Mouse (Mus musculus): ENCODE measurements around the gene Samd4.

Gene Samd4

GRCm38 (mm10) chr14:46882431-46883067, at the start of gene Samd4:
Gene Samd4 (plus strand): TSS chr14:46882854.
- peak; percentile 69 for DNase-seq

GRCm38 (mm10) chr14:46839326-46839725, 43.3 kb upstream of the Samd4 start:
- DNase-seq = no peak

DNA sequence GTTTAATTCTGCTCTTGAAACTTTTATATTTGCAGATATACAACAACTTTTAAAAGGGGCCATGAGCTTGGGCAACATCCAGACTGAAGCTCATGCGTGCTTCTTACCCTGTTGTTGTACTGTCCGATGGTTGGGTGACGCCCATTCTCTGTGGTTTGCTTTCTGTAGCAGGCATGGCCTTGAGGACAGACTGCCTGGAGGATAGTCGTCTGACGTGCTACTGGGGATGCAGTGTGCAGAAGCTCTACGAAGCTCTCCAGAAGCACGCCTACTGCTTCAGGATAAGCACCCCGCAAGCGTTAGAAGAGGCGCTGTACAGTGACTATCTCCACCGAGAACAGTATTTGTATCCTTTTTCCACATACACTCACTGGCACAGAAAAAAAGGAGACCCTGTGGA, 36.9 kb upstream of the Samd4 start:
- no peak for DNase-seq

- DNase-seq = no peak
Measured at GRCm38 (mm10) chr14:46848063-46848590, 34.5 kb upstream of the Samd4 start.

DNA sequence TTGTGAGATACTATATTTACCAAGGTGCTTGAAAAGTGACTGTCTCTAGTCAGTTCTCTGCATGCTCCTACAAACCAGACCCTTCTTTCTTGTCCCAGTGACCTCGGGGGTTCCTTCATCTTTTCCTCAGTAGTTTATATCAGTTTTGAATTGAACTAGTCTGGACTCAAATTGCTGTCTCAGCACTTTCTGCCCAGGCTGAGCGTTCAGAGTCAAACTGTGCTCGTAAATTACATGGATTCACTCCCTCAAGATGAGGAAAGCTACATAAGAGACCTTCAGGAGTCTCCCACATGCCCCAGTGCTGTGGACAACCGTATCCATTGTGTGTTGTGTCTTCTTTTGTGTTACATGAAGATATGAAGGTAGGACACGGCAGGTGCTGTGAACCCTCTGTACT, 33.9 kb upstream of the Samd4 start:
- DNase-seq = no peak

DNA sequence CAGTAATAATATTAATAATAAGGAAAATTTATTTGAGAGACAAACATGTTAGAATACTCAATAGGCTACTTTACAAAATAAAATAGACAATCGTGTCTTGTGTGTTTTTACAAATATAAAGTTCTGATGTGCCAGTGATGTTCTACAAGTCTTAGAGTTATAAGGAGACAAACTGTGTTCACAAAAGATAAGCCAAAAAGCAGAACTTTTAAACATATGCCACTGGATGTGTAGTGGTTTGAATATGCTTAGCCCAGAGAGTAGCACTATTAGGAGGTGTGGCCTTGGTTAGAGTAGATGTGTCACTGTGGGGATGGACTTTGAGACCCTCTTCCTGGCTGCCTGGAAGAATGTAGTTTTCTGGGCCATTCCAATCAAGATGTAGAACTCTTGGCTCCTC, 32.9 kb upstream of the Samd4 start:
- no peak for DNase-seq

- DNase-seq = no peak
Measured at GRCm38 (mm10) chr14:46853677-46854076, 29.0 kb upstream of the Samd4 start.

- no peak for DNase-seq
Measured at GRCm38 (mm10) chr14:46862922-46863321, 19.7 kb upstream of the Samd4 start.

- peak; percentile 46 for DNase-seq
Measured at GRCm38 (mm10) chr14:46880935-46881334, 1.7 kb upstream of the Samd4 start.

DNA sequence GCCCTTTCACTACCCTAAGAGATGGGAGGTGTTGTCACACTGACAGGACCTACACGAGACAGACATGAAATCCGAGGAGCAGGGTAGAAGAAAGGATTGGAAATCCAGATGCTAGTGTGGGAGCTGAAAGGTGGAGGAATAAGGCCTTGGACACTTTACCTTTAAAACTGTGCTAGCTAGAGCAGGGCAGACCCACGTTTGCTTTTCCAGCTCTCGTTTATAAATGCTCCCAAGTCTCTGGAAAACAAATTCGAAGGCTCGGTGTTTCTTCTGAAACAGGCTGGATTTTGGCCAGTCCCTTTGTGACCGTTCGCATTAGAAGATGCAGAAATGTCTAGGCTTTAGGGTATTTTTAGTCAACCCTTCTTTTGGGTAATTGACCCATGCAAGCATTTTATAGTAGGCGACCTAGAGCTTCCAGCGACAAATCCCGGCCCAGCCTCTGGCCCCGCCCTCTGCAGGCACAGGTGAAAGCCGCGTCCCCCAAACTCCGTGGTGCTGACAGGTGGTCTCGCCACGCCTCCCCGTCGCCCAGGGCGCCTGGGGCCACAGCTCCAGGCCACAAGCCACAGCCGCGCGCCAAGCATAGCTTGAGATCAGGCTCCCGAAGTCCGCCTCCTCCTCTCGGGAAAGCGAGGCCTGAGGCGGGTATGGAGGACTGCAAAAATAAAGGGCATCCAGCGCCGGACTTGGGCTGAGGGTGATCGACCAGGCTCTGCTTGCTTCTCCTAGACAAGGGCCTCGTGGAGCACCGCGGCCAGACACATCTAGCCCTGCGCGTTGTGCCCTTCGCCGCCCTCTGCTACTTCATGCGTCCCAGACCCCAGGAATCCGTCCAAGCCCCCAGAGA, 848 bp upstream of the Samd4 start:
- DNase-seq = no peak

DNA sequence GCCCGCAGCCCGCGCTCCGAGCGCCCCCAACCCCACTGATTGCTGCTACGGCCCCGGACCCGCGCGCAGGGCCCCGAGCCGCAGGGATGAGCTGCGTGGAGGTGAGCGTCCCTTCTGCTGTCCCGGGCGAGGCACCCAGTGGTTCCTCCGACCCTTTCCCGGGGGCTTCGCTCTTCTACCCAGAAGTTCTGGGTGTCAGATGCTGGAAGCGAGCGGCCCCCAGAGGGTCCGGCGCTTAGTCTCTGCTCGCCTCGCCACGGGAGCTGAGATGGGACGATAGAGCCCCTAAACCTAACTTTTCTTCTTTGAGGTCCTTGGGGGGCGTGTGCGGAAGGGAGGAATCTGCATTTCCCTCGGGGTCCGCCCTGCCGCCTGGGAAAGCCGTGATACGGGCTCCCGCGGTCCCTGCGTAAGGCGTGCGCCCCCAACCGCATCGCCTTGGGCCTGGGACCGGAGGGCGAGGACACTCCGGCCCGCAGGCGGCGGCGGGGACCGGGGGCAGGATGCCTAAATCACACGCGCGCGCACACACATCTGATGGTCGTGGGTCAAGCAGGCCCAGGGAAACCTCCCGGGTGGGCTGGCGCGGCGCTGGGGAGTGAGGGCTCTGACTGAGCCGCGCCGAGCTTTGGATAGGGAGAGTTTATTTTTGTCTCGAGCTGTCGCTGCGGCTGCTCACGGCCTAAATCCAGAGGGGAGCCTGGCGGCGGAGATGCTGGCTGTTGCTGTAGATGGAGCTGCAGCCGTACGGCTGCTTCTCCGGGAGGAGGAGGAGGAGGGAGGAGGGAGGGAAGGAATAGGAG, 615 bp downstream of the Samd4 start:
- peak; percentile 68 for DNase-seq

DNA sequence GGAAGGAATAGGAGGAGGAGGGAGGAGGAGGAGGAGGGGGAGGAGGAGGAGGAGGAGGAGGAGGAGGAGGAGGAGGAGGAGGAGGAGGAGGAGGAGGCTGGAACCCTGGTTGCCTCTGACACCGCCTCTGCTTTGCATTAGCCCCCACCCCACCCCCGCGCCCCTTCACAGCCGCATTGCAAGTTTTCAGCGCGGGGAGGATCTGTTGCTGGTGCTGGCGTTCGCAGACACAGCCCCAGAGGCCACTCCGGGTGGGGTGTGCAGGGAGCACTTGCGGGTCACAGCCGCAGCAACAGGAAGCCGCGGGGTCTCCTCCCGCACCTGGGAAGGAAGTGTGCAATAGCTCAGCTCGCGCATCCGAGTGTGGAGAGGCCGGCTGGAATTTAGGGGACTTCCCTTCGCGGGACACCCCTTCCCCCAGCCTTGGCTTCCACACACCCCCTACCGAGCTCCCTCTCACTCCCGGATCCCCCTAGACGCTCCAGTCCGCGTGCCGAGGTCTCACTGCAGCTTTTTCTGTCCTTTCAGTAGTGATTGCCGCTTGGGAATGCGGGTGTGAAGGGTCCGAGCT, 1.3 kb downstream of the Samd4 start:
- peak; percentile 53 for DNase-seq

DNA sequence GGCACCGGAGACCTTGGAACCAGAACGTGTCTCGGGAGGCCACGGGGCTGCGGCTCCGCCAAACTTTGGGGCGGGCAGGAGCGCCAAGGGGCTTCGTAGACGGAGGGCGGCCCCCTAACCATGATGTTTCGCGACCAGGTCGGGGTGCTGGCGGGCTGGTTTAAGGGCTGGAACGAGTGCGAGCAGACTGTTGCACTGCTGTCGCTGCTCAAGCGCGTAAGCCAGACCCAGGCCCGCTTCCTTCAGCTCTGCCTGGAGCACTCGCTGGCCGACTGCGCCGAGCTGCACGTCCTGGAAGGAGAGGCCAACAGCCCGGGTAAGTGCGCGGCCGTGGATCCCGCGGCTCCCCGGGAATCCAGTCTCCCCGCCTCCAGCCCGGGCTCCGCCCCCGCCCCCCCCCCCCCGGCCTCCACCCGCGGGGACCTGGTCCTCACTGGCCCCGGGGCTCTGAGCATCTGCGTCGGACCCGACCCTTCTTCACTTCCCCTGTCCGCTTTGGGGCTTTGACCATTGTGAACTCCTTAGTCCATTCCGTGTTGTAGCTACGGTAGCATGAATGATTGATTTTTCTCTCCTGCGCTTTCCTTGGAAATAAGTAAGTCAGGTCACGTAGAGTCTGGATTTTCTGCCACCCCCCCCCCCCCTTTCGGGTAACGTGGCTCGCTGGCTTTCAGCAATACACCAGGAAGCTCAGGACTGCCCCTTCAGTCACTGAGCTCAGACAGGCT, 2.2 kb downstream of the Samd4 start:
- peak; percentile 64 for DNase-seq

GRCm38 (mm10) chr14:46885429-46885755, 2.7 kb downstream of the Samd4 start:
- DNase-seq = no peak

GRCm38 (mm10) chr14:46885891-46886301, 3.2 kb downstream of the Samd4 start:
- peak; percentile 8 for DNase-seq

- DNase-seq = no peak
Measured at GRCm38 (mm10) chr14:46889096-46889495, 6.4 kb downstream of the Samd4 start.

GRCm38 (mm10) chr14:46893961-46894360, 11.3 kb downstream of the Samd4 start:
- DNase-seq = no peak

DNA sequence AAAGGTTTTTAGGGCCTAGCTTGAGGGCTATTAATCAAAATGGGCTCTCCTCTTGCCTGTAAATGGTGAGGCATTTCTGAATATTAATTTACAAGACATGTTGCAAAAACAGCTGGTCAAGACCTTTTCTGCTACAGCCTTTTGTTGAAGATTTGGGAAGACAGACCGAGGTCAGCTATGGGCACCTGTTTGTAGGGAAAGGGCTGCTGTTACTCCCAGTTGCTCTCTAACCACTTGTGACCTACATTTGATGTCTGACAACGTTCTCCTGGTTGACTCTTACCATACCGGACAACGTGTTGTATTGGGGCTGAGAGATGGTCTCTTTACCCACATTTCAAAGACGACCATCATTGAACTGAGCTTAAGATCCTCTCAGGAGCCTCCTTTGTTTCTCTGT, 15.3 kb downstream of the Samd4 start:
- DNase-seq = no peak

DNA sequence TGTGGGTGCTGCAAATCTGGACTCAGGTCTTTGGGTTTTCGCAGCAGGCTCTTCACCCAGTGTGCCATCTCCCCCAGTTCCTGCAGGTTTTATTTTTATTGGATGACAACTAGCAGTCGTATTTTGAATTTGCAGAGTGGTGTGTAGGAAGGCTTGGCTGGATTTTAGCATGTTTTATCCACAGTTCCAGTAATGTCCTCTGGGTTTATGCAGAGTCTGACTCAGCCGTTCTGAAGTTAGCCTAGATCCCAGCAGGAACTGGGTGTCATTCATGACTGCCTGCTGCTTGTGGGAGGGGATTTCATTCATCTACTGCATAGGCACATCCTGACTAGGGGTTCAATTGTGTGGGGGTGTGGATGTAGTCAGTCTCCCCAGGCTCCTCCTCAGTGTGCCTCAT, 16.0 kb downstream of the Samd4 start:
- DNase-seq = no peak

DNA sequence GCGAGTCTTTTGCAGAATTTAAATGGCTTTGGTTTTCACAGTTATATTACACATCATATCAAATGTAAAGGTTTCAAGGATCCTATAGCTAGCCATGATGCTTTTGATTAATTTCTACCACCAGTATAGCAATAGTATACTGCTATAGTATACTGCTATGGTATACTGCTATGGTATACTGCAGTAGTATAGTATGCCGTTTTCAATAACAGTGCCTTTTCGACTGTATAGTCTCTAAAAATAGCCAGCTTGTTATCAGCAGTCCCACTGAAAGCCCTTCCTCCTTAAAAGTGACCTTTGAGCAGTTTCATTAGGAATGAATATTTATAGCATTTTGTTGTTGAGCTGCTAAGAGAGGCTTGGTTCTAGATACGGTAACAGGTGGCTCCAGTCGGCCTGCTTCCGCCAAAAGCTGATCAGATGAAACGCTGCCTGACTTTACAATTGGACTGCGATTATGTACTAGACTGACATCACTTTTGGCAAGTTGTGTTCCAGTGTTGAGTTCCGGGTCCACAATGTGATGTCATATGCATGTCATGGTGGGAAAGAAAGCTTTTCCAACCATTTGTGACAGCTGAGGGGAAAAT, 19.9 kb downstream of the Samd4 start:
- DNase-seq = no peak

DNA sequence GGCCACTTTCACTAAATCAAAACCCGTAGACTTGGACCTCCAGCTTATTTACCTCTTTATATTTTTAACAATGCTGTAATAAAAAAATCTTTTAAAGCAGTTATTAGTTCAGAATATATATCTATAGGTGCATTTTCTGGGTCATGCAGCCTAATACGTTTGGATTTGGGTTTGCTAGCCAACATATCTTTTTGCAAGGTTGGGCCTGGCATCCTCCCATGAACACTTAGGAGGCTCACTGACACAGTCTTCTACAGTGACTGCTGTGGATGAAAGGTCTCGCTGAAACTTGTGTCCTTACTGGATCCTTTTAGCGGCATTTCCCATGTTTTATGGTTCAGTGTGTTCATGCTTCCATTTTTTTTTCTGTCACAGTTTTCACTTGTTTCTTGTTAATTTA, 21.6 kb downstream of the Samd4 start:
- no peak for DNase-seq

GRCm38 (mm10) chr14:46908858-46909257, 26.2 kb downstream of the Samd4 start:
- no peak for DNase-seq

Data from right cerebral cortex, postnatal 4 days (tissue).